Mouse (Mus musculus): ENCODE measurements around the gene Dnajc12. TPM values are rescaled to one million over a fixed set of nuclear protein-coding genes. Genes with fewer than 3 reads are reported as not detected.
"Not testable (repeated sequence)": the region's sequence is repeated elsewhere in the genome, so short reads cannot be mapped to it uniquely, and the experiment has no call there.

Gene Dnajc12
- polyA plus RNA-seq, 1 experiment from 2014 or later, result 20.8 TPM

GRCm38 (mm10) chr10:63403636-63404035 is 21.4 kb downstream of the Dnajc12 start:
- no peak overlapping the region for H3K4me3 ChIP-seq (replicated peaks; ENCODE audit: low read depth, low read length)
- WGBS, result 86% methylated on average over 2 of the region's 2 CpGs

GRCm38 (mm10) chr10:63410162-63410956 is 28.1 kb downstream of the Dnajc12 start:
- H3K9me3 ChIP-seq (ENCODE audit: control insufficient read depth, low read length), result no peaks in the 10 kb centered on the region
- H3K27me3 ChIP-seq (ENCODE audit: control insufficient read depth, insufficient read depth, low read length), result no peaks in the 10 kb centered on the region
- no peaks in the 10 kb centered on the region for H3K4me1 ChIP-seq (ENCODE audit: control insufficient read depth, insufficient read depth, low read length)
- DNase-seq (peak; percentile 32), ATAC-seq (ENCODE audit: low FRiP score, low TSS enrichment) (no peak)
- H3K27ac ChIP-seq (replicated peaks; ENCODE audit: low read depth, low read length), result no peak overlapping the region
- no peak overlapping the region for H3K4me3 ChIP-seq (replicated peaks; ENCODE audit: low read depth, low read length)
- no peak overlapping the region for H3K4me2 ChIP-seq (ENCODE audit: low read length)
- H3K36me3 ChIP-seq (ENCODE audit: control insufficient read depth, insufficient read depth, low read length), result no peaks in the 10 kb centered on the region
- 74% methylated on average over 16 of the region's 16 CpGs for WGBS
- no peak overlapping the region for H3K9ac ChIP-seq (replicated peaks; ENCODE audit: low read length)

More at GRCm38 (mm10) chr10:63403636-63404035, 21.4 kb downstream of the Dnajc12 start:
- Histone ChIP-seq H3K36me3 (ENCODE audit: control insufficient read depth, insufficient read depth, low read length) (no peaks in the 10 kb centered on the region), H3K4me2 (ENCODE audit: low read length) (no peak overlapping the region), H3K27ac (replicated peaks; ENCODE audit: low read depth, low read length) (no peak overlapping the region), H3K9me3 (ENCODE audit: control insufficient read depth, low read length) (no peaks in the 10 kb centered on the region), H3K4me1 (ENCODE audit: control insufficient read depth, insufficient read depth, low read length) (no peaks in the 10 kb centered on the region), H3K9ac (replicated peaks; ENCODE audit: low read length) (no peak overlapping the region), H3K27me3 (ENCODE audit: control insufficient read depth, insufficient read depth, low read length) (no peaks in the 10 kb centered on the region)
- no peak for DNase-seq
- ATAC-seq (ENCODE audit: low FRiP score, low TSS enrichment), result no peak

DNA sequence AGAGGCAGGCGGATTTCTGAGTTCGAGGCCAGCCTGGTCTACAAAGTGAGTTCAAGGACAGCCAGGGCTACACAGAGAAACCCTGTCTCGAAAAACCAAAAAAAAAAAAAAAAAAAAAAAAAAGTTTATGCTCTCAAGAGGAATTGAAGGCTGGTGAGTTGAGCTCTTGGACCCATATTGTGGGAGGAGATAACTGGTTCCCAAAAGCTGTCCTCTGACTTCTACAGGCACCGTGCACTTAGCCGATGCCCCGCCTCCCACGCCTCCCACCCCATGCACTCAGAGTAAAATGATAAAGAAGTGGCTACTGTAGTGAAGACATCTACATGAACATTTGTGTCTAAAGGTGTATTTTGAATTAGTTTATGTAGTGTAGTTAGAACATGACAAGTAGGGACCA is 29.4 kb downstream of the Dnajc12 start:
- H3K9me3 ChIP-seq (ENCODE audit: control insufficient read depth, low read length); ATAC-seq (ENCODE audit: low FRiP score, low TSS enrichment): not testable (repeated sequence)
- WGBS, result 95% methylated on average over 6 of the region's 7 CpGs

DNA sequence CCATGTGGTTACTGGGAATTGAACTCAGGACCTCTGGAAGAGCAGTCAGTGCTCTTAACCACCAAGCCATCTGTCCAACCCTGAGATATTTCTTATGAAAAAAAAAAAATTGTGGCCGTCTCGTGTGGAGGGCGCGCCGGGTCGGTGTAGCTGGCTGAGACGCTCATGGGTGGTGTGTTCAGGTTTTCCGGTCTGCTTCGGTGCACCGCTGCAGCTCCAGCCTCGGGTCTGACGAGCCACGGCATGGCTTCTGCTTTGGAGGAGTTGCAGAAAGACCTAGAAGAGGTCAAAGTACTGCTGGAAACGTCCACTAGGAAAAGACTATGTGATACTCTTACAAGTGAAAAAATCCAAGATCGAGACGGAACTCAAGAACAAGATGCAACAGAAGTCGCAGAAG is 30.5 kb downstream of the Dnajc12 start:
- no peak overlapping the region for H3K4me2 ChIP-seq (ENCODE audit: low read length)
- H3K9ac ChIP-seq (replicated peaks; ENCODE audit: low read length), result no peak overlapping the region
- H3K9me3 ChIP-seq (ENCODE audit: control insufficient read depth, low read length), result no peaks in the 10 kb centered on the region
- DNase-seq, result no peak
- WGBS, result 90% methylated on average over 17 of the region's 17 CpGs
- no peak overlapping the region for H3K27ac ChIP-seq (replicated peaks; ENCODE audit: low read depth, low read length)
- H3K27me3 ChIP-seq (ENCODE audit: control insufficient read depth, insufficient read depth, low read length), result no peaks in the 10 kb centered on the region
- no peak overlapping the region for H3K4me3 ChIP-seq (replicated peaks; ENCODE audit: low read depth, low read length)
- ATAC-seq (ENCODE audit: low FRiP score, low TSS enrichment), result no peak
- H3K4me1 ChIP-seq (ENCODE audit: control insufficient read depth, insufficient read depth, low read length), result no peaks in the 10 kb centered on the region
- H3K36me3 ChIP-seq (ENCODE audit: control insufficient read depth, insufficient read depth, low read length), result no peaks in the 10 kb centered on the region

More for the DNA sequence above, 29.4 kb downstream of the Dnajc12 start:
- not testable (repeated sequence) for H3K4me3 ChIP-seq (replicated peaks; ENCODE audit: low read depth, low read length); H3K4me1 ChIP-seq (ENCODE audit: control insufficient read depth, insufficient read depth, low read length); DNase-seq; H3K27ac ChIP-seq (replicated peaks; ENCODE audit: low read depth, low read length); H3K36me3 ChIP-seq (ENCODE audit: control insufficient read depth, insufficient read depth, low read length); H3K4me2 ChIP-seq (ENCODE audit: low read length); H3K9ac ChIP-seq (replicated peaks; ENCODE audit: low read length); H3K27me3 ChIP-seq (ENCODE audit: control insufficient read depth, insufficient read depth, low read length)

DNA sequence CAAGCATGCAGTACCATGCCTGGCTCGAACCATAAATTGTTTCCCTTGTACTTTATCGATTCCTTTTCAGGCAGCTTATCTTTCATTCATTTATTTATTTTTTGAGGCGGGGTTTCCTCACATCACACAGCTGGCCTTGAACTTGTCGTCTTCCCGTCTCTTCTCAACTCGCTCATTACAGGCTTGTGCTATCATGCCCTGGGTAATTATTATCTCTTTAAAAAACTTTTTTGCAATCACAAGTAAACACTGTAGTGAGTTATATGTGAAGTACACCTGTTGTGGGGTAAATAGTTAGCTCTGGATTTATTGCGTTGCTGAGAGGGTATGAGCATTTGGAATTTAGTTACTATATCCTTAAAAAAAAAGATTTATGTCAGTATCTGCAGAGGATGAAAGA is 33.0 kb downstream of the Dnajc12 start:
- no peak for ATAC-seq (ENCODE audit: low FRiP score, low TSS enrichment)
- H3K27me3 ChIP-seq (ENCODE audit: control insufficient read depth, insufficient read depth, low read length), result no peaks in the 10 kb centered on the region
- no peaks in the 10 kb centered on the region for H3K36me3 ChIP-seq (ENCODE audit: control insufficient read depth, insufficient read depth, low read length)
- no peak overlapping the region for H3K9ac ChIP-seq (replicated peaks; ENCODE audit: low read length)
- no peak overlapping the region for H3K27ac ChIP-seq (replicated peaks; ENCODE audit: low read depth, low read length)
- DNase-seq, result no peak
- no peaks in the 10 kb centered on the region for H3K4me1 ChIP-seq (ENCODE audit: control insufficient read depth, insufficient read depth, low read length)
- 86% methylated on average over 7 of the region's 7 CpGs for WGBS
- no peak overlapping the region for H3K4me2 ChIP-seq (ENCODE audit: low read length)
- H3K4me3 ChIP-seq (replicated peaks; ENCODE audit: low read depth, low read length), result no peak overlapping the region
- no peaks in the 10 kb centered on the region for H3K9me3 ChIP-seq (ENCODE audit: control insufficient read depth, low read length)

DNA sequence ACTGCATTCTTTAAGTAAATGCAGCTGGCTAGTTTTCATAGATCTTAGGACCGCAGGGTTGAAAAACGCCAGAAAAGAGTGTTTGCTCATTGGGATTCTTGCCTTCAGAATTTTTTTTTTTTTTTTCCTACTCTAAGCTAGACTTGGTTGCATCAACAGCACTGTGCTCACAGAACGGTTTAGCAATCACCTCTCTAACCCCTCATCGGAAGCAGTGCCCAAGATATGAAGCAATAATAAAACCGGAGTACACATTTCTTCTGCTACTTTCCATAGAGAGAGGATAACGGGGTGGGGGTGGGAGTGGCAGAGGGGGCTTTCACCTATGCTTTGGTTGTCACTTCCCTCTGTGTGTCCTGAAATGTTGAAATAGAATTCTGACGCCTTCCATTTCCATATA is 33.6 kb downstream of the Dnajc12 start:
- no peak for ATAC-seq (ENCODE audit: low FRiP score, low TSS enrichment)
- WGBS, result 71% methylated on average over 7 of the region's 7 CpGs
- H3K4me1 ChIP-seq (ENCODE audit: control insufficient read depth, insufficient read depth, low read length), result no peaks in the 10 kb centered on the region
- no peaks in the 10 kb centered on the region for H3K9me3 ChIP-seq (ENCODE audit: control insufficient read depth, low read length)
- no peaks in the 10 kb centered on the region for H3K36me3 ChIP-seq (ENCODE audit: control insufficient read depth, insufficient read depth, low read length)
- H3K4me2 ChIP-seq (ENCODE audit: low read length), result no peak overlapping the region
- no peak for DNase-seq
- no peak overlapping the region for H3K9ac ChIP-seq (replicated peaks; ENCODE audit: low read length)
- no peak overlapping the region for H3K27ac ChIP-seq (replicated peaks; ENCODE audit: low read depth, low read length)
- no peaks in the 10 kb centered on the region for H3K27me3 ChIP-seq (ENCODE audit: control insufficient read depth, insufficient read depth, low read length)
- no peak overlapping the region for H3K4me3 ChIP-seq (replicated peaks; ENCODE audit: low read depth, low read length)

- H3K9me3 ChIP-seq (ENCODE audit: control insufficient read depth, low read length), result no peaks in the 10 kb centered on the region
- H3K9ac ChIP-seq (replicated peaks; ENCODE audit: low read length), result no peak overlapping the region
- H3K4me1 ChIP-seq (ENCODE audit: control insufficient read depth, insufficient read depth, low read length), result no peaks in the 10 kb centered on the region
- no peak overlapping the region for H3K4me2 ChIP-seq (ENCODE audit: low read length)
- H3K27ac ChIP-seq (replicated peaks; ENCODE audit: low read depth, low read length), result no peak overlapping the region
- WGBS, result 69% methylated on average over 5 of the region's 5 CpGs
- DNase-seq, result no peak
- ATAC-seq (ENCODE audit: low FRiP score, low TSS enrichment), result no peak
- no peaks in the 10 kb centered on the region for H3K27me3 ChIP-seq (ENCODE audit: control insufficient read depth, insufficient read depth, low read length)
- H3K4me3 ChIP-seq (replicated peaks; ENCODE audit: low read depth, low read length), result no peak overlapping the region
- H3K36me3 ChIP-seq (ENCODE audit: control insufficient read depth, insufficient read depth, low read length), result no peaks in the 10 kb centered on the region
These were observed 34.8 kb downstream of the Dnajc12 start for GRCm38 (mm10) chr10:63417061-63417460.

GRCm38 (mm10) chr10:63421739-63422735 is 39.8 kb downstream of the Dnajc12 start, which contains the start of gene Gm7075:
TSS of gene Gm7075 (minus strand) at chr10:63421789.
- no peaks in the 10 kb centered on the region for H3K9me3 ChIP-seq (ENCODE audit: control insufficient read depth, low read length)
- no peak within 1 kb of the TSS for H3K4me2 ChIP-seq (ENCODE audit: low read length)
- H3K27ac ChIP-seq (replicated peaks; ENCODE audit: low read depth, low read length), result no peak within 1 kb of the TSS
- DNase-seq, result peak; percentile 19
- no peaks in the 10 kb centered on the region for H3K4me1 ChIP-seq (ENCODE audit: control insufficient read depth, insufficient read depth, low read length)
- H3K27me3 ChIP-seq (ENCODE audit: control insufficient read depth, insufficient read depth, low read length), result no peaks in the 10 kb centered on the region
- 92% methylated on average over 18 of the region's 18 CpGs for WGBS
- no peaks in the 10 kb centered on the region for H3K36me3 ChIP-seq (ENCODE audit: control insufficient read depth, insufficient read depth, low read length)
- no peak for ATAC-seq (ENCODE audit: low FRiP score, low TSS enrichment)
- H3K9ac ChIP-seq (replicated peaks; ENCODE audit: low read length), result no peak within 1 kb of the TSS
- H3K4me3 ChIP-seq (replicated peaks; ENCODE audit: low read depth, low read length), result no peak within 1 kb of the TSS

All from midbrain, embryonic 14.5 days (tissue).